Mouse (Mus musculus): ENCODE measurements around the gene Cnga4. TPM values are rescaled to one million over a fixed set of nuclear protein-coding genes. Genes with fewer than 3 reads are reported as not detected.
"Not testable (repeated sequence)": the region's sequence is repeated elsewhere in the genome, so short reads cannot be mapped to it uniquely, and the experiment has no call there.

The Cnga4 gene
- polyA plus RNA-seq, 1 experiment from 2014 or later: not detected

- H3K4me1 ChIP-seq (replicated peaks; ENCODE audit: insufficient read depth, low read length): no peaks in the 10 kb centered on the region
- 49% methylated on average over 4 of the region's 4 CpGs for WGBS
- no peak for ATAC-seq (replicated peaks; ENCODE audit: low FRiP score, low read depth)
- no peak overlapping the region for H3K4me3 ChIP-seq (replicated peaks; ENCODE audit: low read depth, low read length)
- H3K36me3 ChIP-seq (ENCODE audit: insufficient read depth, low read length): no peaks in the 10 kb centered on the region
- no peaks in the 10 kb centered on the region for H3K9me3 ChIP-seq (replicated peaks; ENCODE audit: low read length)
- H3K9ac ChIP-seq (ENCODE audit: low read depth, low read length): no peak overlapping the region
- no peak overlapping the region for H3K4me2 ChIP-seq (ENCODE audit: low read length)
- H3K27me3 ChIP-seq (ENCODE audit: insufficient read depth, low read length): no peaks in the 10 kb centered on the region
- no peak overlapping the region for H3K27ac ChIP-seq
- no peak for TF ChIP-seq CTCF (IDR thresholded peaks at IDR 0.05; ENCODE audit: low read depth)
- no peak for DNase-seq (ENCODE audit: low spot score)
Observed at GRCm38 (mm10) chr7:105441426-105441825, 37.1 kb downstream of the Cnga4 start.

GRCm38 (mm10) chr7:105445076-105445475, 40.7 kb downstream of the Cnga4 start:
- no peak for DNase-seq (ENCODE audit: low spot score)
- WGBS: 63% methylated on average over 3 of the region's 3 CpGs

GRCm38 (mm10) chr7:105453345-105453744, 49.0 kb downstream of the Cnga4 start:
- not testable (repeated sequence) for H3K27me3 ChIP-seq (ENCODE audit: insufficient read depth, low read length); H3K4me1 ChIP-seq (replicated peaks; ENCODE audit: insufficient read depth, low read length); H3K9me3 ChIP-seq (replicated peaks; ENCODE audit: low read length); H3K27ac ChIP-seq; H3K4me2 ChIP-seq (ENCODE audit: low read length); DNase-seq (ENCODE audit: low spot score); H3K4me3 ChIP-seq (replicated peaks; ENCODE audit: low read depth, low read length); H3K9ac ChIP-seq (ENCODE audit: low read depth, low read length); H3K36me3 ChIP-seq (ENCODE audit: insufficient read depth, low read length); ATAC-seq (replicated peaks; ENCODE audit: low FRiP score, low read depth)
- 91% methylated on average over 4 of the region's 4 CpGs for WGBS

More at GRCm38 (mm10) chr7:105445076-105445475, 40.7 kb downstream of the Cnga4 start:
- Histone ChIP-seq H3K4me3 (replicated peaks; ENCODE audit: low read depth, low read length) (no peak overlapping the region), H3K9me3 (replicated peaks; ENCODE audit: low read length) (no peaks in the 10 kb centered on the region), H3K9ac (ENCODE audit: low read depth, low read length) (no peak overlapping the region), H3K4me2 (ENCODE audit: low read length) (no peak overlapping the region), H3K36me3 (ENCODE audit: insufficient read depth, low read length) (no peaks in the 10 kb centered on the region), H3K4me1 (replicated peaks; ENCODE audit: insufficient read depth, low read length) (no peaks in the 10 kb centered on the region), H3K27me3 (ENCODE audit: insufficient read depth, low read length) (no peaks in the 10 kb centered on the region), H3K27ac (no peak overlapping the region)
- no peak for TF ChIP-seq CTCF (IDR thresholded peaks at IDR 0.05; ENCODE audit: low read depth)
- ATAC-seq (replicated peaks; ENCODE audit: low FRiP score, low read depth): no peak; the same call in 1 of the 2 replicates

Other genes starting within 250 kb of the Cnga4 start
- not detected in 2 replicates for gene Olfr684, start 240.9 kb upstream of the Cnga4 start, polyA plus RNA-seq (2015; fragmentation: Nextera tagmentation; extraction: Ambion mirVana)
- not detected in 2 replicates for gene Olfr685, start 218.6 kb upstream of the Cnga4 start, polyA plus RNA-seq (2015; fragmentation: Nextera tagmentation; extraction: Ambion mirVana)
- gene Olfr686, start 197.1 kb upstream of the Cnga4 start, polyA plus RNA-seq (2015; fragmentation: Nextera tagmentation; extraction: Ambion mirVana): not detected in 2 replicates
- not detected in 2 replicates for gene Olfr688, start 116.5 kb upstream of the Cnga4 start, polyA plus RNA-seq (2015; fragmentation: Nextera tagmentation; extraction: Ambion mirVana)
- not detected in 2 replicates for gene Olfr689, start 93.4 kb upstream of the Cnga4 start, polyA plus RNA-seq (2015; fragmentation: Nextera tagmentation; extraction: Ambion mirVana)
- gene Olfr690, start 70.5 kb upstream of the Cnga4 start, polyA plus RNA-seq (2015; fragmentation: Nextera tagmentation; extraction: Ambion mirVana): not detected in 2 replicates
- not detected in 2 replicates for gene Olfr691, start 62.3 kb upstream of the Cnga4 start, polyA plus RNA-seq (2015; fragmentation: Nextera tagmentation; extraction: Ambion mirVana)
- not detected in 2 replicates for gene Olfr692, start 36.3 kb upstream of the Cnga4 start, polyA plus RNA-seq (2015; fragmentation: Nextera tagmentation; extraction: Ambion mirVana)
- not detected in 2 replicates for gene Gm5901, start 29.5 kb upstream of the Cnga4 start, polyA plus RNA-seq (2015; fragmentation: Nextera tagmentation; extraction: Ambion mirVana)
- 28.0 and 33.2 TPM in 2 replicates for gene Fam160a2, start 4.5 kb upstream of the Cnga4 start, polyA plus RNA-seq (2015; fragmentation: Nextera tagmentation; extraction: Ambion mirVana)
- 0.59 and 0.62 TPM in 2 replicates for gene Cckbr, start 21.2 kb downstream of the Cnga4 start, polyA plus RNA-seq (2015; fragmentation: Nextera tagmentation; extraction: Ambion mirVana)
- 68.0 and 75.8 TPM in 2 replicates for gene Cavin3, start 77.7 kb downstream of the Cnga4 start, polyA plus RNA-seq (2015; fragmentation: Nextera tagmentation; extraction: Ambion mirVana)
- gene Smpd1, start 149.8 kb downstream of the Cnga4 start, polyA plus RNA-seq (2015; fragmentation: Nextera tagmentation; extraction: Ambion mirVana): 60.5 and 60.7 TPM in 2 replicates
- 31.4 and 34.1 TPM in 2 replicates for gene Apbb1, start 177.1 kb downstream of the Cnga4 start, polyA plus RNA-seq (2015; fragmentation: Nextera tagmentation; extraction: Ambion mirVana)
- 0.47 and 0.64 TPM in 2 replicates for gene Hpx, start 195.6 kb downstream of the Cnga4 start, polyA plus RNA-seq (2015; fragmentation: Nextera tagmentation; extraction: Ambion mirVana)
- 24.8 and 26.7 TPM in 2 replicates for gene Trim3, start 229.0 kb downstream of the Cnga4 start, polyA plus RNA-seq (2015; fragmentation: Nextera tagmentation; extraction: Ambion mirVana)
- gene Timm10b, start 235.5 kb downstream of the Cnga4 start, polyA plus RNA-seq (2015; fragmentation: Nextera tagmentation; extraction: Ambion mirVana): 219 and 230 TPM in 2 replicates
- gene Arfip2, start 235.8 kb downstream of the Cnga4 start, polyA plus RNA-seq (2015; fragmentation: Nextera tagmentation; extraction: Ambion mirVana): 72.0 and 76.6 TPM in 2 replicates
- gene Gm45799, start 236.0 kb downstream of the Cnga4 start, polyA plus RNA-seq (2015; fragmentation: Nextera tagmentation; extraction: Ambion mirVana): 33.7 and 35.8 TPM in 2 replicates
- 0.09 and 0.91 TPM in 2 replicates for gene Dnhd1, start 246.3 kb downstream of the Cnga4 start, polyA plus RNA-seq (2015; fragmentation: Nextera tagmentation; extraction: Ambion mirVana)